Mouse (Mus musculus) left cerebral cortex, postnatal 14 days (tissue): ENCODE results near the gene Mtfr2. TPM values are rescaled to one million over a fixed set of nuclear protein-coding genes. Genes with fewer than 3 reads are reported as not detected.
A peak's percentile ranks its signal among the peaks of the same experiment; 100 is the strongest.

ENCODE experiments used
- DNase-seq, 2 experiments: peaks; one replicate each; pipeline ENCODE4 v3.0.0; 2021 to 2022; ENCODE audit warnings: low spot score in 2 of 2, mixed read lengths in 1 of 2
- intact Hi-C: fragments of 180-260 bp; cut with DNase I; formaldehyde crosslinking; loops from one replicate; pipeline ENCODE4 v1.15.1; 2025
- long read RNA-seq, 2 experiments: library from polyadenylated mRNA; stranded (forward); transcript quantifications; one replicate each; pipeline ENCODE4 v2.0.0; 2021
- total RNA-seq, 2 experiments: library from RNA; stranded (reverse); gene quantifications; 2 replicates each; pipeline ENCODE4 v1.2.3; 2021

The Mtfr2 gene
- total RNA-seq = under 1 TPM; 0.36 to 0.55 TPM
- long read RNA-seq, experiment 1 = 0 reads
- long read RNA-seq, experiment 2 = 0 reads

GRCm38 (mm10) chr10:20347285-20348214 lies at the start of gene Mtfr2:
Mtfr2 (plus strand) TSS chr10:20347770.
- peak; percentile 95 to 96 for DNase-seq
- intact Hi-C loops = no loop called here

- no peak for DNase-seq
- intact Hi-C loops = no loop called here
Measured at GRCm38 (mm10) chr10:20298152-20298920, 49.2 kb upstream of the Mtfr2 start.

GRCm38 (mm10) chr10:20299114-20299513 lies 48.5 kb upstream of the Mtfr2 start:
- DNase-seq = no peak
- intact Hi-C loops = no loop called here

GRCm38 (mm10) chr10:20310969-20311769 lies 36.4 kb upstream of the Mtfr2 start:
- no peak for DNase-seq
- intact Hi-C loops = no loop called here

GRCm38 (mm10) chr10:20311918-20312735 lies 35.4 kb upstream of the Mtfr2 start, which contains the start of gene Bclaf1:
Bclaf1 (plus strand) TSS chr10:20312469.
- DNase-seq = peak; percentile 99 to 100
- intact Hi-C loops = no loop called here

GRCm38 (mm10) chr10:20312736-20313301 lies 34.8 kb upstream of the Mtfr2 start:
- intact Hi-C loops = no loop called here
- DNase-seq = peak; percentile 92 to 94

- DNase-seq = no peak
- intact Hi-C loops = no loop called here
Measured at GRCm38 (mm10) chr10:20313447-20313846, 34.1 kb upstream of the Mtfr2 start.

- intact Hi-C loops = no loop called here
- DNase-seq = no peak
Measured at GRCm38 (mm10) chr10:20313941-20314340, 33.6 kb upstream of the Mtfr2 start.

GRCm38 (mm10) chr10:20314797-20315196 lies 32.8 kb upstream of the Mtfr2 start:
- no peak for DNase-seq
- intact Hi-C loops = no loop called here

- DNase-seq = no peak
- intact Hi-C loops = no loop called here
Measured at GRCm38 (mm10) chr10:20317466-20317865, 30.1 kb upstream of the Mtfr2 start.

GRCm38 (mm10) chr10:20326226-20326625 lies 21.3 kb upstream of the Mtfr2 start:
- DNase-seq = no peak
- intact Hi-C loops = no loop called here

- DNase-seq = no peak
- intact Hi-C loops = no loop called here
Measured at GRCm38 (mm10) chr10:20331262-20331661, 16.3 kb upstream of the Mtfr2 start.

GRCm38 (mm10) chr10:20337872-20338271 lies 9.7 kb upstream of the Mtfr2 start:
- DNase-seq = no peak
- intact Hi-C loops = no loop called here

- intact Hi-C loops = no loop called here
- DNase-seq = no peak
Measured at GRCm38 (mm10) chr10:20345736-20346135, 1.8 kb upstream of the Mtfr2 start.

- intact Hi-C loops = no loop called here
- no peak for DNase-seq
Measured at GRCm38 (mm10) chr10:20348894-20349293, 1.3 kb downstream of the Mtfr2 start.

GRCm38 (mm10) chr10:20361542-20362449 lies 14.2 kb downstream of the Mtfr2 start:
- DNase-seq = peak in 1 of 2 experiments; percentile 44
- intact Hi-C loops = loop anchor here (2.0 to 5.0 kb wide), 2 partner anchors 565 to 586 kb away; no protein-coding TSS in a partner anchor

GRCm38 (mm10) chr10:20362450-20363118 lies 15.0 kb downstream of the Mtfr2 start:
- intact Hi-C loops = loop anchor here (2.0 to 5.0 kb wide), 2 partner anchors 564 to 585 kb away; no protein-coding TSS in a partner anchor
- no peak for DNase-seq
